Mouse (Mus musculus) E14TG2a.4 (cell line): Measurements from ENCODE around the gene Apip.
A peak's percentile ranks its signal among the peaks of the same experiment; 100 is the strongest.

Experiments used
- H3K27me3 ChIP-seq: 2 replicates; pipeline ENCODE4 v1.6.1; 2014; ENCODE audit warnings: low read length, control low read depth; ENCODE audit not compliant: insufficient read depth
- H3K36me3 ChIP-seq: 2 replicates; pipeline ENCODE4 v1.6.1; 2014; ENCODE audit warnings: low read length, control low read depth; ENCODE audit not compliant: insufficient read depth
- H3K4me1 ChIP-seq: replicated peaks from 2 replicates; pipeline ENCODE4 v1.6.1; 2014; ENCODE audit warnings: low read depth, low read length, control low read depth
- H3K4me3 ChIP-seq: replicated peaks from 2 replicates; pipeline ENCODE4 v1.5.1; 2014; ENCODE audit warnings: mild to moderate bottlenecking, low read length
- H3K9me3 ChIP-seq: 2 replicates; pipeline ENCODE4 v1.6.1; 2014; ENCODE audit warnings: low read length, control low read depth
- CTCF ChIP-seq: conservative IDR thresholded peaks from 2 replicates; pipeline ENCODE4 v1.5.1; 2014; ENCODE audit warnings: low read length
- NANOG ChIP-seq: IDR thresholded peaks from 2 replicates; pipeline ENCODE4 v1.6.1; 2014; ENCODE audit warnings: borderline replicate concordance, low read length, mixed read lengths
- POU5F1 ChIP-seq: IDR thresholded peaks from 2 replicates; pipeline ENCODE4 v1.6.1; 2014; ENCODE audit warnings: low read length, borderline replicate concordance

The Apip gene

GRCm38 (mm10) chr2:103073219-103073982 lies at the start of gene Apip, which contains the start of gene Pdhx:
TSS of gene Apip (plus strand) at chr2:103073675.
TSS of gene Pdhx (minus strand) at chr2:103073513.
- peak within 1 kb of the TSS; percentile 95 for H3K4me3 ChIP-seq
- TF ChIP-seq POU5F1, result no peak
- no peak for TF ChIP-seq CTCF
- TF ChIP-seq NANOG, result no peak
- H3K36me3 ChIP-seq, result peaks cover 17% of the 10 kb centered on the region; the same call in 1 of the 2 replicates
- H3K27me3 ChIP-seq, result no peaks in the 10 kb centered on the region
- 0 out of 2 replicates have a peak, but pooled peaks cover 3% of the 10 kb centered on the region for H3K9me3 ChIP-seq
- peaks cover 20% of the 10 kb centered on the region for H3K4me1 ChIP-seq

DNA sequence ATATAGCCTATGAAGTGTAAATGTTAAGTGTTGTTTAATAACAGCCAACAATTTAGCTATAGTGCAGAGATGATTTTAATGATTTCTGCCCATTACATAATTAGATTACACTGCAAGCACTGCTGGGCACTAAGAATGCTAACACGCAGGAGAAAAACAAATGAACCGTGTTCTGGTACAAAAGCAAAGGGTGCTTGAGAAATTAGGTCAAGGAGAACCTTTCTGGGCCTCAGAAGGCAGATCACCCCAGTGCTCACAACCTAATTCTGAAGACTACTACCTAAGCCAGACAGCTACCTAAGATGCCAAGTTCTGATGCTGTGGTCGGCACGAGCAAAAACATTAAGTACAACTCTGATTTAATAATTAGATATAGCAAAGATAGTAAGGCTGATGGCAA lies 35.6 kb upstream of the Apip start:
- Histone ChIP-seq H3K9me3 (no peaks in the 10 kb centered on the region), H3K36me3 (peaks cover 61% of the 10 kb centered on the region), H3K4me1 (no peaks in the 10 kb centered on the region), H3K27me3 (no peaks in the 10 kb centered on the region), H3K4me3 (no peak overlapping the region)
- TF ChIP-seq NANOG (no peak), POU5F1 (no peak), CTCF (no peak)

DNA sequence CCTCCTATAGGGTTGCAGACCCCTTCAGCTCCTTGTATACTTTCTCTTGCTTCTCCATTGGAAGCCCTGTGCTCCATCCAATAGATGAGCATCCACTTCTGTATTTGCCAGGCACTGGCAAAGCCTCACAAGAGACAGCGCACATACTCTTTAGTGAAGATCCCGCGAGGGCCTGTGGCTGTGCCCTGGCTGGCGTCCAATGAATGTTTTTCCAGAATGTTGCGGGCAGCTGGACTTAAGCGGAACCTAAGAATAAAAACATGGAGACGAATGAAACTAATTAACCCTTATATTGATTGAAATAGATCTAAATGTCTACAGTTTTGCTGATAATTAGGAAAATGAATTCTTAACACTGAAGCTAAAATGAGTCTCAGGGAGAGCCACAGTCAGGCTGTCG lies 32.6 kb upstream of the Apip start:
- H3K36me3 ChIP-seq, result peaks cover 45% of the 10 kb centered on the region
- no peaks in the 10 kb centered on the region for H3K9me3 ChIP-seq
- H3K4me3 ChIP-seq, result no peak overlapping the region
- TF ChIP-seq POU5F1, result no peak
- no peak for TF ChIP-seq NANOG
- no peak for TF ChIP-seq CTCF
- no peaks in the 10 kb centered on the region for H3K4me1 ChIP-seq
- H3K27me3 ChIP-seq, result no peaks in the 10 kb centered on the region

GRCm38 (mm10) chr2:103045286-103045685 lies 28.2 kb upstream of the Apip start:
- no peak for TF ChIP-seq CTCF
- no peak for TF ChIP-seq NANOG
- no peak for TF ChIP-seq POU5F1
- H3K4me3 ChIP-seq, result no peak overlapping the region
- no peaks in the 10 kb centered on the region for H3K9me3 ChIP-seq
- no peaks in the 10 kb centered on the region for H3K4me1 ChIP-seq
- H3K27me3 ChIP-seq, result no peaks in the 10 kb centered on the region
- H3K36me3 ChIP-seq, result peaks cover 23% of the 10 kb centered on the region; the same call in 1 of the 2 replicates

- no peak for TF ChIP-seq CTCF
- no peak for TF ChIP-seq NANOG
- TF ChIP-seq POU5F1, result no peak
- Histone ChIP-seq H3K27me3 (no peaks in the 10 kb centered on the region), H3K9me3 (no peaks in the 10 kb centered on the region), H3K36me3 (peaks cover 6% of the 10 kb centered on the region), H3K4me3 (no peak overlapping the region), H3K4me1 (peaks cover 10% of the 10 kb centered on the region; the same call in 1 of the 2 replicates)
Measured at GRCm38 (mm10) chr2:103051937-103052893, 21.3 kb upstream of the Apip start.

GRCm38 (mm10) chr2:103055820-103056219 lies 17.7 kb upstream of the Apip start:
- peaks cover 10% of the 10 kb centered on the region; the same call in 1 of the 2 replicates for H3K4me1 ChIP-seq
- no peaks in the 10 kb centered on the region for H3K9me3 ChIP-seq
- no peaks in the 10 kb centered on the region for H3K27me3 ChIP-seq
- peaks cover 12% of the 10 kb centered on the region for H3K36me3 ChIP-seq
- no peak overlapping the region for H3K4me3 ChIP-seq
- TF ChIP-seq CTCF (no peak), NANOG (no peak), POU5F1 (no peak)

DNA sequence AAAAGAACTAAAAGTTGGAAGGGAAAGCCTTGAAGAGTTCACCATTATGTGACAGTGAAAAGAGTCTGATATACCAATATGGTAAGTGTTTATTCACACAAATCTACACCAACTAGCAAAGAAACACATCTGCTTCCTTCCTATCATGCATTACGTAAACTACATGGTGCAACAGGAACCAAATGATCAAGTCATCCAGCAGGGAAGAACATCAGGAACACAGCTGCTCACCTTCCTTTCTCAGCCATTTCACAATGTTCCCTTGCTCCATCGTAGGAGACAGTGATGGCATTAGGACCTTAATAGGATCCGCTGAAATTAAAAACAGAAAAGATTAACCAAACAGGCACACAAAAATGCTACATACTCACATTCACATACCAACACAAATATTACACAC lies 15.2 kb upstream of the Apip start:
- no peaks in the 10 kb centered on the region for H3K9me3 ChIP-seq
- H3K27me3 ChIP-seq, result no peaks in the 10 kb centered on the region
- no peak overlapping the region for H3K4me3 ChIP-seq
- 0 out of 2 replicates have a peak, but pooled peaks cover 3% of the 10 kb centered on the region for H3K4me1 ChIP-seq
- peaks cover 6% of the 10 kb centered on the region for H3K36me3 ChIP-seq
- TF ChIP-seq POU5F1 (no peak), CTCF (no peak), NANOG (no peak)

DNA sequence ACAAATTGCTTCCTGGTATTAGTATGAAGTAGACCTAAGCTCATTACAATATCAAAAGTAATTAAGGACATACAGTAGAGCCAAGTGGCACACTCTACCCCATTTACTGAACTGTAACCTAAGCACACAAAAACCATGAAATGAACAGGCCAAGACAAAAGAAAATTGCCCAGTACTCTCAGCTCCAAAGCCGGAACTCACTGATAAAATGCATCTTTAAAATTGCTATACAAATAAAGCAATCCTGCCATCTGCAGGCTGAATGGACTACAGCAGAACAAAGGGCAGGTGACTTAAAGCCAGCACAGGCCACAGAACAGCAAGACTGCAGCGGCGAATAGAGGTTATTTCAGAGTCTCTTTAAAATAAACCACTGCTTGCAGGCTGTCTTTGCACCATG lies 10.6 kb upstream of the Apip start:
- Histone ChIP-seq H3K27me3 (no peaks in the 10 kb centered on the region), H3K36me3 (peaks cover 6% of the 10 kb centered on the region), H3K4me3 (no peak overlapping the region), H3K9me3 (no peaks in the 10 kb centered on the region), H3K4me1 (0 out of 2 replicates have a peak, but pooled peaks cover 3% of the 10 kb centered on the region)
- TF ChIP-seq CTCF, result 0 out of 2 replicates have a peak, but pooled peaks have one; percentile 10
- TF ChIP-seq NANOG, result no peak
- TF ChIP-seq POU5F1, result no peak
